Mouse (Mus musculus) T-helper 17 cell (primary cell): ENCODE results near the gene Tcl1b4.

Experiments used
- in situ Hi-C, 2 experiments: fragments of 300-600 bp; cut with MboI, MseI; formaldehyde crosslinking; loops; 1 replicate in 1 of 2; 2 replicates in 1 of 2; pipeline ENCODE4 v1.15.1; 2025; ENCODE audit warnings: high pct_unique_total_duplicates in 2 of 2

Tcl1b4 gene

DNA sequence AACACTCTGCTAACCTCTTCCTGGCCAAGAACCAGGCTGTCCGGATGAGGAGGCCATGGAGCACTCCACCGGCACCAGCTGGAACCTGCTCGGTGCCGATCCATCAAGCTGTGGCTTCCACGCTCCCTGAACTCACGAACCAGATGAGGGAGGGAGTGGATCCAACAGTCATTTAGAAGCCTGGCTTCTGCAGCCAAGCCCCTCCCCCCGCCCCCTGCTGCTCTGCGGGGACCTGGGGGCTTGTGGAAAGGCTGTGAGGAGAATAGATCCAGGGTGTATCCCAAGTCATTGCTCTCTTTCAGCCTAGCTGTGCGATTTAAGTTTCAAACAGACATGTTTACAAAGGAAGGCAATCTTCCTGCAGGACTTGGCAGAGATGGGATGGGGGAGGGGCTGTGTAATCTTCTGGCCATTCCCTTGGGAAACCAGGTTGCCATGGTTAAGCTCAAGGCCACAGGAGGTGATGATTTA, 47.0 kb downstream of the Tcl1b4 start:
- in situ Hi-C loops: no loop called here

DNA sequence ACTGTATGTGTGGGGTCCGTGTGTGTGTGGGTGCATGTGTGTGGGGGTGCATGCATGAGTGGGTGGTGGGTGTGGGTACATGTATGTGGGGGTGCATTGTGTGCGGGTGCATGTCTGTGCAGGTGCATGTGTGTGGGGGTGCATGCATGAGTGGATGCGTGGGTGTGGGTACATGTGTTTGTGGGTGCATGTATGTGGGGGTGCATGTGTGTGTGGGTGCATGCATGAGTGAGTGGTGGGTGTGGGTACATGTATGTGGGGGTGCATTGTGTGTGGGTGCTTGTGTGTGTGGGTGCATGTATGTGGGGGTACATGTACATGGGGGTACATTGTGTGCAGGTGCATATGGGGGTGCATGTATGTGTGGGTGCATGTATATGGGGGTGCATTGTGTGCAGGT, 52.0 kb downstream of the Tcl1b4 start:
- in situ Hi-C loops: loop anchor here in 1 of 2 experiments (10.0 kb wide), 1 partner anchor 1119 kb away; no protein-coding TSS in a partner anchor
